Comparison of ENCODE assay signal across 20 mouse cellular contexts in the genomic region with DNA sequence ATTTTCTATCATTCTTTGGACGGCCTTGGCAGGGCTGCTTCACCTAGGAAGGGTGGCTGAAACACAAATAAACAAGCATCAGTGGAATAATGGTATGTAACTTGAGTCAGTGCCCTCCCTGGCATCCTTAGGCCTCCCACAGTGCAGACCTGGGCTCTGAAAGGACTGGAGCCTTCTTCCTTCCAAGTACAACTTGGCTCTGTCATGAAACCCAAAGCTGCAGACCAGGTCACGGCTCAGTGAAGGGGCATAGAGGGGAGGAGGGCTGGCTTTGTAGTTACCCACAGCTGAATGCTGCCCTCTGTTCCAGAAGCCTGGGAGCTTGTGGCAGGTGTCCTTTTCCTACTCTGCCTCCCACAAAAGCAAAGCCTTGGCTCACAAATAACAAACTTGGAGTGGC. TPM values are rescaled to one million over a fixed set of nuclear protein-coding genes. Genes with fewer than 3 reads are reported as not detected.
A peak's percentile ranks its signal among the peaks of the same experiment; 100 is the strongest.
DNase-seq lines count a peak whose midpoint lies in the region; ATAC-seq and TF ChIP-seq lines count a peak whose summit lies in the region.
"Had no signal": no experiment of that assay in that cellular context is flagged by ENCODE, and none has a peak within 500 bp of the region (broad histone marks: within the 10 kb centered on the region; RNA-seq: fewer than 3 reads in every experiment).

No protein-coding gene starts in this region.

- H3K4me3 ChIP-seq in hindbrain, postnatal 0 days (ENCODE audit: low read length), result no peak overlapping the region
- no peak overlapping the region for H3K4me3 ChIP-seq in hindbrain, embryonic 11.5 days (ENCODE audit: low read depth, low read length)
- H3K4me3 ChIP-seq: midbrain, embryonic 15.5 days had no signal

- H3K27ac ChIP-seq in hindbrain, postnatal 0 days, result no peak overlapping the region
- H3K27ac ChIP-seq in hindbrain, embryonic 11.5 days (ENCODE audit: low read depth, low read length), result no peak overlapping the region
- H3K27ac ChIP-seq: midbrain, embryonic 15.5 days had no signal

- H3K4me2 ChIP-seq in hindbrain, postnatal 0 days (ENCODE audit: low read depth, low read length), result no peak overlapping the region
- no peak overlapping the region for H3K4me2 ChIP-seq in hindbrain, embryonic 11.5 days (replicated peaks; ENCODE audit: low read depth, low read length)
- H3K4me2 ChIP-seq: midbrain, embryonic 15.5 days had no signal

- TF ChIP-seq CTCF in hindbrain, postnatal 0 days (IDR thresholded peaks at IDR 0.05; ENCODE audit: low read depth), result no peak

- H3K27me3 ChIP-seq in hindbrain, postnatal 0 days (ENCODE audit: insufficient read depth, low read length), result no peaks in the 10 kb centered on the region
- no peaks in the 10 kb centered on the region for H3K27me3 ChIP-seq in hindbrain, embryonic 11.5 days (ENCODE audit: control insufficient read depth, insufficient read depth, low read length)
- H3K27me3 ChIP-seq: midbrain, embryonic 15.5 days had no signal

- H3K9ac ChIP-seq in hindbrain, postnatal 0 days (replicated peaks; ENCODE audit: low read length), result no peak overlapping the region
- H3K9ac ChIP-seq in hindbrain, embryonic 11.5 days (ENCODE audit: low read depth, low read length), result no peak overlapping the region
- H3K9ac ChIP-seq: midbrain, embryonic 15.5 days had no signal

- peak; percentile 19 for DNase-seq in cerebellum, adult 9-10 months
- DNase-seq in cerebellum, adult 11 months, result no peak
- DNase-seq in hindbrain, postnatal 0 days (ENCODE audit: low spot score), result peak; percentile 57
- no peak for DNase-seq in hindbrain, embryonic 11.5 days (ENCODE audit: low spot score)
- peak; percentile 36 to 64 for DNase-seq in right cerebral cortex, postnatal 10 days (ENCODE audit: low spot score in 2 of 2)
- DNase-seq in right cerebral cortex, postnatal 25 days, result no peak
- DNase-seq in kidney, postnatal 14 days, result peak; percentile 47
- DNase-seq in adrenal gland, adult 2 months, result no peak
- DNase-seq: adrenal gland, postnatal 25 days; heart, adult 18-20 months; layer of hippocampus, adult 9-11 months; lung, postnatal 4 days; retina, postnatal 1 day; spleen, adult 18-20 months; thymus, postnatal 25 days had no signal

- no peak; the same call in 1 of the 2 replicates for ATAC-seq in hindbrain, postnatal 0 days
- no peak for ATAC-seq in hindbrain, embryonic 11.5 days (ENCODE audit: low FRiP score)
- ATAC-seq: midbrain, embryonic 15.5 days had no signal

- WGBS in hindbrain, postnatal 0 days, result 33% methylated on average over 2 of the region's 2 CpGs
- 40% methylated on average over 2 of the region's 2 CpGs for WGBS in hindbrain, embryonic 11.5 days

- H3K36me3 ChIP-seq in hindbrain, postnatal 0 days (ENCODE audit: insufficient read depth, low read length), result no peaks in the 10 kb centered on the region
- H3K36me3 ChIP-seq in hindbrain, embryonic 11.5 days (ENCODE audit: control insufficient read depth, insufficient read depth, low read length), result no peaks in the 10 kb centered on the region
- H3K36me3 ChIP-seq: midbrain, embryonic 15.5 days had no signal

- no peaks in the 10 kb centered on the region for H3K9me3 ChIP-seq in hindbrain, postnatal 0 days (ENCODE audit: low read length)
- no peaks in the 10 kb centered on the region for H3K9me3 ChIP-seq in hindbrain, embryonic 11.5 days (ENCODE audit: control insufficient read depth, low read length)
- H3K9me3 ChIP-seq: midbrain, embryonic 15.5 days had no signal

- H3K4me1 ChIP-seq in hindbrain, postnatal 0 days (ENCODE audit: insufficient read depth, low read length), result peaks cover 14% of the 10 kb centered on the region
- peaks cover 7% of the 10 kb centered on the region for H3K4me1 ChIP-seq in hindbrain, embryonic 11.5 days (replicated peaks; ENCODE audit: control insufficient read depth, insufficient read depth, low read length)

RNA-seq across cellular contexts. Expression of gene Cpd, which starts 2.8 kb away (rescaled TPM):
- total RNA-seq in hindbrain, postnatal 0 days (2014; rRNA removed), result 34.7 and 41.3 TPM in 2 replicates
- polyA plus RNA-seq in hindbrain, postnatal 0 days (2015; fragmentation: Nextera tagmentation; extraction: Ambion mirVana), result 3.9 and 5.7 TPM in 2 replicates
- polyA plus RNA-seq in hindbrain, embryonic 11.5 days (2014; fragmentation: Nextera tagmentation; extraction: Ambion mirVana), result 15.4 and 16.0 TPM in 2 replicates
- total RNA-seq in adrenal gland, adult 2 months (2021), result 10 to 100 TPM; 34.0 to 37.4 TPM
- polyA plus RNA-seq in adrenal gland, adult 2 months (2012; rRNA removed), result 14.1 and 15.1 TPM in 2 replicates

RNA-seq across cellular contexts. Expression of gene Tmigd1, which starts 52.4 kb away (rescaled TPM):
- total RNA-seq in hindbrain, postnatal 0 days (2014; rRNA removed), result 0.26 TPM in 1 of 2 replicates, not detected in the other
- polyA plus RNA-seq in hindbrain, postnatal 0 days (2015; fragmentation: Nextera tagmentation; extraction: Ambion mirVana), result not detected in 2 replicates
- 0.17 TPM in 1 of 2 replicates, not detected in the other for polyA plus RNA-seq in hindbrain, embryonic 11.5 days (2014; fragmentation: Nextera tagmentation; extraction: Ambion mirVana)
- under 1 TPM; 0.41 to 0.63 TPM for total RNA-seq in adrenal gland, adult 2 months (2021)
- polyA plus RNA-seq in adrenal gland, adult 2 months (2012; rRNA removed), result not detected in 2 replicates
- polyA plus RNA-seq: embryonic facial prominence, embryonic 11.5 days; limb, embryonic 11.5 days; liver, embryonic 16.5 days; midbrain, embryonic 15.5 days; neural tube, embryonic 11.5 days had no signal

Comparison
In these comparisons a context has a peak if more than half of its experiments do, and no peak if none do; other contexts are left out.
1. DNase-seq: peak in cerebellum, adult 9-10 months (single experiment), hindbrain, postnatal 0 days (single experiment), right cerebral cortex, postnatal 10 days (2 of 2) and kidney, postnatal 14 days (single experiment); none in cerebellum, adult 11 months (single experiment), hindbrain, embryonic 11.5 days (single experiment), right cerebral cortex, postnatal 25 days (single experiment) and adrenal gland, adult 2 months (single experiment).